Mouse (Mus musculus) heart, adult 2 months (tissue): ENCODE data around the gene Wipf3. TPM values are rescaled to one million over a fixed set of nuclear protein-coding genes. Genes with fewer than 3 reads are reported as not detected.

ENCODE experiments used
- DNase-seq, 2 experiments: peaks; one replicate each; pipeline ENCODE4 v3.0.0; 2021
- H3K27ac ChIP-seq: fragments of 200-600 bp; 2 replicates; pipeline ENCODE4 v1.8.1; 2022
- H3K27me3 ChIP-seq: fragments of 200-500 bp; 2 replicates; pipeline ENCODE4 v1.6.1; 2012; ENCODE audit warnings: mild to moderate bottlenecking, low read length, inconsistent platforms, mixed read lengths; ENCODE audit not compliant: control insufficient read depth, insufficient read depth
- H3K36me3 ChIP-seq: fragments of 200-500 bp; 2 replicates; pipeline ENCODE4 v1.6.1; 2012; ENCODE audit warnings: low read length, inconsistent platforms; ENCODE audit not compliant: control insufficient read depth, insufficient read depth
- H3K4me1 ChIP-seq: fragments of 200-500 bp; 2 replicates; pipeline ENCODE4 v1.6.1; 2011; ENCODE audit warnings: low read length; ENCODE audit not compliant: control insufficient read depth, insufficient read depth
- H3K4me3 ChIP-seq: fragments of 200-600 bp; 2 replicates; pipeline ENCODE4 v1.8.1; 2022
- H3K79me2 ChIP-seq: fragments of 200-500 bp; replicated peaks from 2 replicates; pipeline ENCODE4 v1.6.1; 2012; ENCODE audit warnings: mild to moderate bottlenecking, inconsistent platforms, low read length, moderate library complexity, mixed read lengths; ENCODE audit not compliant: control insufficient read depth, insufficient read depth
- H3K9ac ChIP-seq: fragments of 200-500 bp; 2 replicates; pipeline ENCODE4 v1.6.1; 2012; ENCODE audit warnings: low read depth, mild to moderate bottlenecking, control low read depth, inconsistent platforms, low read length, mixed read lengths
- CTCF ChIP-seq: fragments of 200-600 bp; IDR thresholded peaks from 2 replicates; pipeline ENCODE4 v1.8.1; 2022; ENCODE audit warnings: antibody characterized with exemption, mild to moderate bottlenecking, moderate library complexity
- EP300 ChIP-seq: fragments of 200-500 bp; IDR thresholded peaks from 2 replicates; pipeline ENCODE4 v1.6.1; 2011; ENCODE audit warnings: low read depth, low read length, control low read depth; ENCODE audit not compliant: insufficient read depth
- POLR2A ChIP-seq: fragments of 200-500 bp; IDR thresholded peaks from 2 replicates; pipeline ENCODE4 v1.6.1; 2011; ENCODE audit warnings: mild to moderate bottlenecking, low read depth, low read length, control low read depth; ENCODE audit not compliant: insufficient read depth
- WGBS: fragments of 180-500 bp; shearing (Covaris S2); methylation state at CpG from one replicate; pipeline ENCODE4 v1.1.7; 2018; 5-methylcytosine and 5-hydroxymethylcytosine counted together
- intact Hi-C: fragments of 180-260 bp; cut with DNase I; formaldehyde crosslinking; loops from one replicate; pipeline ENCODE4 v1.15.1; 2025
- polyA plus RNA-seq: library from polyadenylated mRNA; depleted of rRNA; stranded (reverse); fragments of >200 nt; gene quantifications from 2 replicates; pipeline ENCODE4 v1.2.3, GENCODE M21; 2012
- total RNA-seq, 2 experiments: library from RNA; stranded (reverse); gene quantifications; 2 replicates each; pipeline ENCODE4 v1.2.3; 2021

Gene Wipf3
- total and polyA plus RNA-seq, 3 experiments = 12.2 to 47.2 (median 26.3) TPM

DNA sequence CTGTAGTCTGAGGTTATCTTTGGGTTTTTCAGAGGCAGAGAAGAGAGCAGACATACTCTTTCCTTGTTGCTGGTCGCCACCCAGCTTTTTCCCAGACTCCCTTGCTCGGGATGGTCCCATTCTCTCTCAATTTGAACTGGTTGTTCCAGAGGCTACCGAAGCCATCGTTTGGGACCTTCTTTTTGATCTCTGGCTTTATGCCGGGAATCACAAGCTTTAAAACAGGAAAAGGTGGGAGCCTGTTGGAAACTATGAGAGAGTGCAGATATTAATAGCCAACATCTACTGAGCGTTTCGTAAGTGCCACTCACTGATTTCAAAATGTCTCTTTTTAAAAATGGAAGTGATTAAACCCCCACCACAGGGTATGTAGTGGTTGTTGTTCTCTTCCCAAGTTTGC, 42.5 kb downstream of the Wipf3 start:
- H3K4me3 ChIP-seq = no peak overlapping the region
- 18% methylated on average over 7 of the region's 7 CpGs for WGBS
- H3K27me3 ChIP-seq = no peaks in the 10 kb centered on the region
- peaks cover 6% of the 10 kb centered on the region for H3K4me1 ChIP-seq
- H3K36me3 ChIP-seq = peaks cover 6% of the 10 kb centered on the region
- intact Hi-C loops = no loop called here
- peak in 1 of 2 experiments; percentile 38 for DNase-seq
- no peak overlapping the region for H3K9ac ChIP-seq
- H3K27ac ChIP-seq = peak overlapping the region; percentile 87
- H3K79me2 ChIP-seq = no peaks in the 10 kb centered on the region; the same call in 1 of the 2 replicates
- TF ChIP-seq EP300 (no peak), POLR2A (no peak), CTCF (no peak)

GRCm38 (mm10) chr6:54472846-54473715, 43.7 kb downstream of the Wipf3 start:
- H3K4me3 ChIP-seq = no peak overlapping the region
- peak overlapping the region; percentile 87 for H3K27ac ChIP-seq
- DNase-seq = peak in 1 of 2 experiments; percentile 53
- intact Hi-C loops = no loop called here
- H3K27me3 ChIP-seq = no peaks in the 10 kb centered on the region
- peaks cover 1% of the 10 kb centered on the region; the same call in 1 of the 2 replicates for H3K79me2 ChIP-seq
- H3K36me3 ChIP-seq = peaks cover 6% of the 10 kb centered on the region
- 52% methylated on average over 8 of the region's 8 CpGs for WGBS
- no peak overlapping the region for H3K9ac ChIP-seq
- H3K4me1 ChIP-seq = peaks cover 4% of the 10 kb centered on the region
- no peak for TF ChIP-seq EP300
- no peak for TF ChIP-seq CTCF
- TF ChIP-seq POLR2A = no peak

DNA sequence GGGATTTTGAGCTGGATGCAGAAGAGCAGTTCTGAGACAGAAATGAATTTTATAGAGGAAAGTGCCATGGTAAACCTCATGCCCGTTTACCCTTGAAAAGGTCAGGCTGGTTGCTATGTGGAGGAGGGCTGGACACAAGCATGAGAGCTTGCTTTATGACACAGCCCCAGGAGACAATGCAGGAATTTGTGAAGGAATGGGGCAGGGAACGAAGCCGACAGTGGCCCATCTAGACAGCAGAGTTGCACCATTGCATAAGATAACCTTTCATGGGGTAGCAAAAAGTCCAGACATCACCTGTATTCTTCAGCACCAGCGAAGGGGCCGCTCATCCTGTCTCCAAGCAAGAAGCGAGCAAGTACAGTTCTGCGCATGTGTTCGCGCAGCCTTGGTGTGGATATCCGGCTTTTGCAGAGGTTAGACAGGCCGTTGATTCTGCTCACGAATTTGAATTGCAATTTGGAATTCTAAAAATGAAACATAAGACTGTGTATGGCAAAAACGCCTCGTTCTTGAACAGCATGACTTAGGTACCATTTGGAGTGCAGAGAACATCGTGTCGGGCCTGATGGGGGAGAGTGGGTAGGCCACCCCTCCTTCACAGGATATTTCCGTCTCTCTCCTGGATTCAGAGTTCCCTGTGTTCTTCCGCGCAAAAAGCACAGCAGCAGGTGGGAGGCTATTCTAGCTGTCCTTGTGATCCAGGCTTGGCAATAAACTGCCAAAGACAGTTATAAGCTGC, 46.7 kb downstream of the Wipf3 start:
- H3K9ac ChIP-seq = 0 out of 2 replicates have a peak overlapping the region, but pooled peaks have one; percentile 21
- H3K36me3 ChIP-seq = peaks cover 4% of the 10 kb centered on the region; the same call in 1 of the 2 replicates
- no peak for DNase-seq
- 76% methylated on average over 19 of the region's 19 CpGs for WGBS
- no peak overlapping the region for H3K4me3 ChIP-seq
- peaks cover 2% of the 10 kb centered on the region for H3K4me1 ChIP-seq
- TF ChIP-seq POLR2A (no peak), CTCF (no peak), EP300 (no peak)
- peaks cover 1% of the 10 kb centered on the region; the same call in 1 of the 2 replicates for H3K79me2 ChIP-seq
- intact Hi-C loops = loop anchor here (5.0 kb wide), 2 partner anchors 44 to 69 kb away; no protein-coding TSS in a partner anchor
- no peaks in the 10 kb centered on the region for H3K27me3 ChIP-seq
- no peak overlapping the region for H3K27ac ChIP-seq

DNA sequence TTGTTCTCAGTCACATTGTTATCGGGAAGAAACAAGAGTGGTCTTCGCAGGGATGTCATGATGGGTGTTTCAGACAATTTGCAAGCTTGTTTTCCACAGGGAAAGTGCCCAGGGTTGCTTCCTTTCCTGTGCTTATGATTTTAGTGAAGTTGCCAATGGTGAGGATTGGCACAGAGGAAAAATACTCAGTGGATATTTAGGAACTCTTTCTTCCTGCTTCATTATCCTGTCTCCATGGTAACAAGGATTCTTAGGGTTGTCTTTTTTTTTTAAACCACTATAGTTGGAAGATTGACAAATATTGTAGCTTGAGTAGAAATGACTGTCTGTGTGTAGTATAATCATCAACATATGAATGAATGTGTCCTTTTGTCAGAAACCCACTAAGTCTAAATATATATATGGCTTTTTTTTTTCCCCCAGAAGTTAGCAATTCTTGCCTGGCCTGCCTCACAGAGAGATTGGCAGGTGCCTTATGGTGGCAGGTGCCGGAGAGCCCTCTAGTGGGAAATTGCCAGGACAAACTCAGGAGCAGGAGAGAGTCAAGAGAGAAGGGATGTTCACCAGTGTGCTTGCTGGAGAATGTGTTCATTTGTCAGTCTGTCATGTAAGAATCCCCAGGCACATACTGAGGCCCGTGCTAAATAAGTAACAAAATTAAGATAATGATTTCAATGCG, 49.4 kb downstream of the Wipf3 start:
- Histone ChIP-seq H3K36me3 (no peaks in the 10 kb centered on the region; the same call in 1 of the 2 replicates), H3K27me3 (no peaks in the 10 kb centered on the region), H3K27ac (no peak overlapping the region), H3K9ac (no peak overlapping the region), H3K4me1 (no peaks in the 10 kb centered on the region; the same call in none of the 2 replicates), H3K79me2 (peaks cover 1% of the 10 kb centered on the region; the same call in 1 of the 2 replicates), H3K4me3 (no peak overlapping the region)
- 63% methylated on average over 5 of the region's 5 CpGs for WGBS
- TF ChIP-seq CTCF (peak; percentile 68), EP300 (0 out of 2 replicates have a peak, but pooled peaks have one; percentile 8), POLR2A (no peak)
- DNase-seq = no peak
- intact Hi-C loops = loop anchor here (2.0 to 5.0 kb wide), 3 partner anchors 46 to 88 kb away; no protein-coding TSS in a partner anchor

DNA sequence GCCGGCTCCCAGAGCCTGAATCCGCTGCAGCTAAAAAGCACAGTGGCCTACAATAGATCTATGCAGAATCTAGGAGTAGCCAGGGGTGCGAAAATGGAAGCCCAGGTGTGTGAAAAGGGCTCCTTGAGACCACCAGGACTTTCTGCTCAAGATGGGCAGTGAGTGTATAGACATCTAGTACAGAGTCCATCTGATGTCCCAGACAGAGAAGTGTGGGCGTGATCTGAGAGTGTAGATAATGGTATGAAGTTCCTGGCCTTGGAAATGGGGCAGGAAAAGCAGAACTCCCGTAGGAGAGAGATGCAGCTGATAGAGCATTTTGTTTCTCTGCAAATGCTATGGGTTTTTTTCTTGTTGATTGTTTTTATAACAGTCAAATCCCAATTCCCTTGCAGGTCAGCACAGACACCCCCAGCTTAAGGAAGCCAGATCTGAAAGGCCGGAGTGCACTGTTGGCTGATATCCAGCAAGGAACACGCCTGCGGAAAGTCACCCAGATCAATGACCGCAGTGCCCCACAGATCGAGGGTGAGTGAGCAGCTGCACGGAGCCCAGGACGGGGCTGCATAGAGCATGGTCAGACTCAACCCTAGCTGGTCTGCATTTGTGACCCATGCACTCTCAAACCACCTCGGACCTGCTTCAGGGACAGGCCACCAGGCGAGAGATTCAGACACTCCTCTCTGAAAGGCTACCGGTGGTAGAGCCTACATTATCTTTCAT, 52.1 kb downstream of the Wipf3 start:
- intact Hi-C loops = no loop called here
- TF ChIP-seq EP300 (no peak), POLR2A (no peak), CTCF (no peak)
- H3K4me1 ChIP-seq = no peaks in the 10 kb centered on the region
- H3K27me3 ChIP-seq = no peaks in the 10 kb centered on the region
- peaks cover 1% of the 10 kb centered on the region; the same call in 1 of the 2 replicates for H3K79me2 ChIP-seq
- no peak overlapping the region for H3K9ac ChIP-seq
- no peaks in the 10 kb centered on the region; the same call in 1 of the 2 replicates for H3K36me3 ChIP-seq
- WGBS = 58% methylated on average over 15 of the region's 15 CpGs
- H3K4me3 ChIP-seq = no peak overlapping the region
- DNase-seq = no peak
- no peak overlapping the region for H3K27ac ChIP-seq
